Mouse (Mus musculus) CH12.LX (cell line): ENCODE data around the gene Zcchc10. TPM values are rescaled to one million over a fixed set of nuclear protein-coding genes. Genes with fewer than 3 reads are reported as not detected.

ENCODE experiments used
- DNase-seq: peaks from one replicate; pipeline ENCODE4 v3.0.0-alpha.2; 2013; ENCODE audit errors: extremely low read depth
- H3K27ac ChIP-seq: 2 replicates; pipeline ENCODE4 v1.5.1; 2012; ENCODE audit warnings: low read depth, mild to moderate bottlenecking, control low read depth, moderate library complexity; ENCODE audit not compliant: insufficient read depth
- H3K27me3 ChIP-seq: replicated peaks from 2 replicates; pipeline ENCODE3; 2012; ENCODE audit warnings: inconsistent platforms
- H3K36me3 ChIP-seq, 2 experiments: replicated peaks in 1 of 2; 2 replicates each; pipeline versions ENCODE3 to v1.6.1; 2012; ENCODE audit warnings: inconsistent platforms in 1 of 2, low read length in 1 of 2, mild to moderate bottlenecking in 1 of 2, mixed read lengths in 1 of 2, moderate library complexity in 1 of 2; ENCODE audit not compliant: control insufficient read depth in 1 of 2, insufficient read depth in 1 of 2
- H3K4me1 ChIP-seq, 2 experiments: 2 replicates each; pipeline ENCODE4 v1.6.1; 2012; ENCODE audit warnings: inconsistent platforms in 1 of 2, moderate library complexity in 1 of 2; ENCODE audit not compliant: insufficient read depth in 2 of 2, control insufficient read depth in 1 of 2
- H3K4me2 ChIP-seq: 2 replicates; pipeline ENCODE4 v1.6.1; 2012; ENCODE audit warnings: low read depth, mild to moderate bottlenecking, control low read depth; ENCODE audit not compliant: poor library complexity, insufficient read depth, severe bottlenecking
- H3K4me3 ChIP-seq, 3 experiments: fragments of 150-350 bp in 1 of 3; sonication (generic) in 1 of 3; replicated peaks in 1 of 3; 2 replicates each; pipeline versions ENCODE3 to v1.5.1; 2011 to 2012; ENCODE audit warnings: low read depth in 2 of 3, low read length in 2 of 3, mild to moderate bottlenecking in 2 of 3, moderate library complexity in 2 of 3, control low read depth in 1 of 3, improper control_type of control experiment in 1 of 3, inconsistent platforms in 1 of 3, mixed read lengths in 1 of 3; ENCODE audit not compliant: poor library complexity in 1 of 3
- H3K79me2 ChIP-seq: replicated peaks from 2 replicates; pipeline ENCODE4 v1.6.1; 2012; ENCODE audit warnings: mild to moderate bottlenecking, moderate library complexity; ENCODE audit not compliant: control insufficient read depth, poor library complexity, insufficient read depth, severe bottlenecking; ENCODE audit errors: extremely low read depth
- H3K9ac ChIP-seq: 2 replicates; pipeline ENCODE4 v1.6.1; 2012; ENCODE audit warnings: low read depth, mild to moderate bottlenecking, control low read depth, moderate library complexity; ENCODE audit not compliant: insufficient read depth
- H3K9me3 ChIP-seq: replicated peaks from 2 replicates; pipeline ENCODE3; 2012; ENCODE audit warnings: low read length, inconsistent platforms, mixed read lengths
- BHLHE40 ChIP-seq: IDR thresholded peaks from 2 replicates; pipeline ENCODE4 v1.6.1; 2011; ENCODE audit warnings: mild to moderate bottlenecking, low read depth, low read length, improper control_type of control experiment
- CHD1 ChIP-seq: IDR thresholded peaks from 2 replicates; pipeline ENCODE4 v1.6.1; 2012; ENCODE audit warnings: low read depth, low read length, improper control_type of control experiment, inconsistent platforms
- CTCF ChIP-seq, 2 experiments: IDR thresholded peaks in 1 of 2; conservative IDR thresholded peaks in 1 of 2; 2 replicates each; pipeline ENCODE4 v1.5.1; 2011 to 2012; ENCODE audit warnings: low read depth in 2 of 2, low read length in 2 of 2, improper control_type of control experiment in 1 of 2, inconsistent platforms in 1 of 2, mild to moderate bottlenecking in 1 of 2, moderate library complexity in 1 of 2
- E2F4 ChIP-seq: IDR thresholded peaks from 2 replicates; pipeline ENCODE4 v1.6.1; 2011; ENCODE audit warnings: low read depth, low read length, improper control_type of control experiment; ENCODE audit not compliant: insufficient replicate concordance
- ELF1 ChIP-seq: IDR thresholded peaks from 2 replicates; pipeline ENCODE4 v1.6.1; 2014; ENCODE audit warnings: low read depth, mild to moderate bottlenecking, inconsistent platforms, low read length, improper control_type of control experiment
- EP300 ChIP-seq: IDR thresholded peaks from 2 replicates; pipeline ENCODE4 v1.6.1; 2011; ENCODE audit warnings: low read length, improper control_type of control experiment
- ETS1 ChIP-seq: conservative IDR thresholded peaks from 2 replicates; pipeline ENCODE4 v1.6.1; 2012; ENCODE audit warnings: low read depth, mild to moderate bottlenecking, inconsistent platforms, low read length, improper control_type of control experiment, moderate library complexity
- HCFC1 ChIP-seq: IDR thresholded peaks from 2 replicates; pipeline ENCODE4 v1.6.1; 2012; ENCODE audit warnings: low read depth, mild to moderate bottlenecking, inconsistent platforms, low read length, improper control_type of control experiment
- IRF4 ChIP-seq: IDR thresholded peaks from 2 replicates; pipeline ENCODE4 v1.6.1; 2014; ENCODE audit warnings: low read depth, mild to moderate bottlenecking, inconsistent platforms, low read length, improper control_type of control experiment
- JUND ChIP-seq: conservative IDR thresholded peaks from 2 replicates; pipeline ENCODE4 v1.6.1; 2011; ENCODE audit warnings: low read depth, low read length, improper control_type of control experiment
- KAT2A ChIP-seq: IDR thresholded peaks from 2 replicates; pipeline ENCODE4 v1.6.1; 2012; ENCODE audit warnings: low read length, improper control_type of control experiment, inconsistent platforms; ENCODE audit not compliant: insufficient replicate concordance
- MAX ChIP-seq: IDR thresholded peaks from 2 replicates; pipeline ENCODE4 v1.6.1; 2011; ENCODE audit warnings: low read length, improper control_type of control experiment
- MAZ ChIP-seq: IDR thresholded peaks from 2 replicates; pipeline ENCODE4 v1.6.1; 2012; ENCODE audit warnings: low read depth, mild to moderate bottlenecking, inconsistent platforms, low read length, improper control_type of control experiment, moderate library complexity
- MXI1 ChIP-seq: IDR thresholded peaks from 2 replicates; pipeline ENCODE4 v1.6.1; 2011; ENCODE audit warnings: mild to moderate bottlenecking, low read depth, low read length, improper control_type of control experiment
- MYC ChIP-seq: IDR thresholded peaks from 2 replicates; pipeline ENCODE4 v1.6.1; 2011; ENCODE audit warnings: low read depth, mild to moderate bottlenecking, improper control_type of control experiment, low read length
- NRF1 ChIP-seq: IDR thresholded peaks from 2 replicates; pipeline ENCODE4 v1.6.1; 2014; ENCODE audit warnings: low read depth, mild to moderate bottlenecking, inconsistent platforms, low read length, improper control_type of control experiment, moderate library complexity
- PAX5 ChIP-seq: IDR thresholded peaks from 2 replicates; pipeline ENCODE4 v1.6.1; 2012; ENCODE audit warnings: low read length, inconsistent platforms, mixed read lengths
- POLR2A ChIP-seq: IDR thresholded peaks from 2 replicates; pipeline ENCODE4 v1.6.1; 2011; ENCODE audit warnings: low read depth, mild to moderate bottlenecking, improper control_type of control experiment, low read length
- POLR2AphosphoS2 ChIP-seq: IDR thresholded peaks from 2 replicates; pipeline ENCODE4 v1.6.1; 2011; ENCODE audit warnings: low read depth, low read length, improper control_type of control experiment
- RAD21 ChIP-seq: IDR thresholded peaks from 2 replicates; pipeline ENCODE4 v1.6.1; 2011; ENCODE audit warnings: low read depth, mild to moderate bottlenecking, low read length, improper control_type of control experiment, moderate library complexity
- RCOR1 ChIP-seq: conservative IDR thresholded peaks from 2 replicates; pipeline ENCODE4 v1.6.1; 2012; ENCODE audit warnings: low read depth, mild to moderate bottlenecking, inconsistent platforms, low read length, improper control_type of control experiment
- SIN3A ChIP-seq: IDR thresholded peaks from 2 replicates; pipeline ENCODE4 v1.6.1; 2012; ENCODE audit warnings: low read length, improper control_type of control experiment, inconsistent platforms
- TBP ChIP-seq: conservative IDR thresholded peaks from 2 replicates; pipeline ENCODE4 v1.6.1; 2011; ENCODE audit warnings: low read depth, low read length, improper control_type of control experiment
- TCF12 ChIP-seq: IDR thresholded peaks from 2 replicates; pipeline ENCODE4 v1.6.1; 2014; ENCODE audit warnings: low read depth, mild to moderate bottlenecking, inconsistent platforms, low read length, improper control_type of control experiment
- USF2 ChIP-seq: conservative IDR thresholded peaks from 2 replicates; pipeline ENCODE4 v1.6.1; 2011; ENCODE audit warnings: low read depth, low read length, improper control_type of control experiment
- ZC3H11A ChIP-seq: IDR thresholded peaks from 2 replicates; pipeline ENCODE4 v1.6.1; 2012; ENCODE audit warnings: low read depth, mild to moderate bottlenecking, inconsistent platforms, low read length, improper control_type of control experiment
- ZMIZ1 ChIP-seq: IDR thresholded peaks from 2 replicates; pipeline ENCODE4 v1.6.1; 2012; ENCODE audit warnings: low read depth, mild to moderate bottlenecking, inconsistent platforms, low read length, improper control_type of control experiment
- ZNF384 ChIP-seq: IDR thresholded peaks from 2 replicates; pipeline ENCODE4 v1.6.1; 2012; ENCODE audit warnings: low read depth, low read length, improper control_type of control experiment, inconsistent platforms
- dilution Hi-C: fragments of 300-500 bp; cut with MboI; formaldehyde crosslinking; loops from 2 replicates; pipeline ENCODE4 v1.14.3; 2020; ENCODE audit warnings: low sequenced_read_pairs; ENCODE audit not compliant: extremely low pct_unique_long_range_greater_than_20kb, extremely low pct_ligation_motif_present
- in situ Hi-C: fragments of 300-500 bp; cut with MboI; formaldehyde crosslinking; loops from 3 replicates; pipeline ENCODE4 v1.14.3; 2019; ENCODE audit warnings: low sequenced_read_pairs, low pct_ligation_motif_present, low pct_unique_long_range_greater_than_20kb, mixed read lengths
- polyA plus RNA-seq: library from polyadenylated mRNA; unstranded; fragments of >175 nt; gene quantifications from 2 replicates; pipeline ENCODE4 v1.2.1, GENCODE M21; 2012; ENCODE audit warnings: low read depth; ENCODE audit not compliant: insufficient read length
- total RNA-seq, 2 experiments: library from RNA; depleted of rRNA; stranded (reverse); fragments of 300-350 nt in 1 of 2; fragments of >200 nt in 1 of 2; gene quantifications; 2 replicates each; pipeline ENCODE4 v1.2.3; 2012 to 2014

The Zcchc10 gene
- total and polyA plus RNA-seq, 3 experiments = 4.9 to 72.4 (median 24.3) TPM

DNA sequence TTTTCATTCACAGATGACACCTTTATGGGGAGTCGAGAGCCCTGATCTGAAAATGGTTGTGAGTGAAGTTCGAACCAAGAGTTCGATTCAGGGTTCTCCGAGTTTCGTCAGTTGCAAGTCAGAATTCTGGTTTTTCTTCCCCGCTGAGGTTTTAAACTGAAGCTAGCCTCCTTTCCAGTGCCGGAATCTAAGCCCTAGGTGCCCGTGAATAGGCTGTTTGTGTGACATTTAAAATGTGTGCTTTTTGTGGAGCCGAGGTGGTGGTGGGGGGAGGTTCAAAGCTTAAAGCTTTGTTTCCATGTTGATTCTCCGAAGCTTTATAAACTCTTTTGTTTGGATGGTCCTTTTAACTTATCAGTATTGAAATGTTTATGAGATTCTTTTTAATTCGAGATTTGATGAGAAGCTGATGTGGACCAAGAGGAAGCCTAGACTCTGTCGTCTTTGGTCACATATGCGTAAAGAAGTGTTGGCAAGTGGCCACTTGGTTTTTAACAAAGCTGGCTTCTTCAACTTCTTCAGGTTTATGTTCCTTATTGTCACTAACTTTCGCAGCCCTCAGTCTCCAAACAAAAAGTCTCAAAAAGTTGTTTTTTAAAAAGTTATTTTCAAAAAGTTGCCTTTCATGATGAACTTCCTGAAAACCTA, 27.6 kb downstream of the Zcchc10 start:
- in situ Hi-C loops = no loop called here
- Histone ChIP-seq H3K27ac (peak overlapping the region; percentile 29), H3K4me2 (peak overlapping the region; percentile 99), H3K36me3 (peaks cover 8 to 18% of the 10 kb centered on the region in 2 experiments), H3K9ac (peak overlapping the region; percentile 95), H3K27me3 (peaks cover 26% of the 10 kb centered on the region), H3K4me1 (peaks cover 0 to 23% of the 10 kb centered on the region in 2 experiments; a peak in 2 of 4 replicates), H3K9me3 (no peaks in the 10 kb centered on the region), H3K79me2 (peaks cover 43% of the 10 kb centered on the region), H3K4me3 (peak overlapping the region; percentile 77 to 90 (median 88))
- dilution Hi-C loops = no loop called here
- DNase-seq = no peak
- TF ChIP-seq ELF1 = no peak
- TF ChIP-seq MXI1 = 0 out of 2 replicates have a peak, but pooled peaks have one; percentile 12
- TF ChIP-seq KAT2A = no peak
- TF ChIP-seq HCFC1 = 0 out of 2 replicates have a peak, but pooled peaks have one; percentile 2
- no peak for TF ChIP-seq USF2
- no peak for TF ChIP-seq MAX
- TF ChIP-seq TBP = no peak
- TF ChIP-seq CTCF (conservative IDR thresholded peaks at IDR 0.05 in 1 of 2, IDR thresholded peaks at IDR 0.05 in 1 of 2; ENCODE audit: low read depth in 2 of 2, low read length in 2 of 2) = no peak
- no peak for TF ChIP-seq JUND
- TF ChIP-seq CHD1 = no peak
- no peak; the same call in 1 of the 2 replicates for TF ChIP-seq NRF1
- no peak for TF ChIP-seq MYC
- TF ChIP-seq EP300 = no peak
- no peak for TF ChIP-seq POLR2AphosphoS2
- TF ChIP-seq BHLHE40 = no peak
- 0 out of 2 replicates have a peak, but pooled peaks have one; percentile 6 for TF ChIP-seq TCF12
- no peak for TF ChIP-seq RAD21
- no peak for TF ChIP-seq ZNF384
- TF ChIP-seq IRF4 = no peak

DNA sequence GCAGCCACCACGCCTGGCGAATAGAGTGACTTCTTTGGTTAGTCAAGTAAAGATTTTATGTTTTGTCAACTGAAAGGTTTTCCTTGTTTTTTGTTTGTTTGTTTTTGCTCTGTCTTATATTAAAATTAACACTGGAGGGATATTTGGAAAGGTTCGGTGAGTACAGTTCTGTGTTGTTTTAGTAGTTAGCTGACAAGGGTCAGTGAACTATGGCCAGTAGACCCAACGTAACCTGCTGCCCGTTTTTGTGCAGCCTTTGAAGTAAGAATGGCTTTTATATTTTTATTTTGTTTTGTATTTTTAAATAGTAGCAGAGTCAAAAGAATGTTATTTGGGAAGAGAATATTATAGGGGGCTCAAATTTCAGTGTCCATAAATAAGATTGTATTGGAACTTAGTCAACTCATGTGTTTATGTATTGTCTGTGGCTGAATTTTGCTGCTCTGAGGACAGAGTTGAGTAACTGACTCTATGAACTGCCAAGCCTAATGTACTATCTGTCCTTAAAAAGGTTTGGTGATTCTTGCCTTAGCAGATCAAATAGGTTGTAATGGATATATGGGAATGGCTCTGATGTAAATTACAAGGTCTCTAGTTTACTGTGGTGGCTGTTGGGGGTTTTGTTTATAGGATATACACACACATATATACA, 34.2 kb downstream of the Zcchc10 start:
- no peaks in the 10 kb centered on the region for H3K9me3 ChIP-seq
- dilution Hi-C loops = no loop called here
- peaks cover 81% of the 10 kb centered on the region for H3K79me2 ChIP-seq
- H3K27me3 ChIP-seq = no peaks in the 10 kb centered on the region
- no peak overlapping the region for H3K4me3 ChIP-seq
- H3K9ac ChIP-seq = no peak overlapping the region
- H3K4me2 ChIP-seq = no peak overlapping the region
- in situ Hi-C loops = no loop called here
- no peak for DNase-seq
- no peak overlapping the region for H3K27ac ChIP-seq
- peaks cover 8 to 55% of the 10 kb centered on the region in 2 experiments for H3K36me3 ChIP-seq
- no peak for TF ChIP-seq RCOR1
- no peak for TF ChIP-seq ETS1
- no peak for TF ChIP-seq ELF1
- no peak for TF ChIP-seq ZC3H11A
- TF ChIP-seq KAT2A = no peak
- no peak for TF ChIP-seq NRF1
- TF ChIP-seq TCF12 = no peak
- no peak for TF ChIP-seq MAZ
- TF ChIP-seq RAD21 = no peak
- no peak for TF ChIP-seq IRF4
- no peak for TF ChIP-seq ZMIZ1
- TF ChIP-seq USF2 = no peak
- no peak for TF ChIP-seq POLR2A
- TF ChIP-seq E2F4 = no peak
- TF ChIP-seq POLR2AphosphoS2 = no peak
- no peak for TF ChIP-seq PAX5
- no peak for TF ChIP-seq SIN3A
- H3K4me1 ChIP-seq = peaks cover 0 to 19% of the 10 kb centered on the region in 2 experiments; a peak in 1 of 4 replicates
